ENCODE assay signal across 9 mouse cellular contexts in the genomic region with DNA sequence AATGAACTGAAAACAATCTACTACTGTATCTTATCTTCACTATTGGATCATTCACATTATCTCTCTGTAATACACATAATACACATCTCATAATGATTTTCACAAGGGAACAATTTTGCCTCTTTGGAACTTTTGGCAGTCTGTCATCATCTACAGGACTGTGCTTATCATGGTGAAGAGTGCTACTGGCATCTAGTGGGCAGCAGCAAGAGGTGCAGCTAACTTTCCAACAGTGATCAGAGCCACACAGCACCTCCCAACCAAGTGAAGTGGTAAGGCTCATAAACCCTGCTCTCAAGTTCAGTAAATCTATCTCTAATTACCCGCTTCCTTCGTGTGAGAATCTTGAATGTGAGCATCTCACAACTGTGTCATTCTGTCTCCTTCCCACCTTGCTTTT. TPM values are rescaled to one million over a fixed set of nuclear protein-coding genes. Genes with fewer than 3 reads are reported as not detected.
DNase-seq lines count a peak whose midpoint lies in the region; ATAC-seq and TF ChIP-seq lines count a peak whose summit lies in the region.
"Had no signal": no experiment of that assay in that cellular context is flagged by ENCODE, and none has a peak within 500 bp of the region (broad histone marks: within the 10 kb centered on the region; RNA-seq: fewer than 3 reads in every experiment).

No protein-coding gene starts in this region.

- H3K4me2 ChIP-seq in heart, embryonic 11.5 days = no peak overlapping the region
- no peak overlapping the region for H3K4me2 ChIP-seq in liver, embryonic 11.5 days
- H3K4me2 ChIP-seq in neural tube, embryonic 14.5 days (ENCODE audit: low read depth, low read length) = no peak overlapping the region

- TF ChIP-seq POLR2A in ES-Bruce4 (IDR thresholded peaks at IDR 0.05; ENCODE audit: insufficient read depth, low read length) = no peak

- no peaks in the 10 kb centered on the region for H3K9me3 ChIP-seq in ES-Bruce4 (replicated peaks; ENCODE audit: control insufficient read depth, insufficient read depth, low read length, poor library complexity, severe bottlenecking)
- no peaks in the 10 kb centered on the region for H3K9me3 ChIP-seq in heart, embryonic 11.5 days (replicated peaks; ENCODE audit: control insufficient read depth, low read length)
- no peaks in the 10 kb centered on the region for H3K9me3 ChIP-seq in liver, embryonic 11.5 days (ENCODE audit: control insufficient read depth, low read length)
- no peaks in the 10 kb centered on the region for H3K9me3 ChIP-seq in neural tube, embryonic 14.5 days (ENCODE audit: control insufficient read depth, low read length)

- no peak overlapping the region for H3K9ac ChIP-seq in ES-Bruce4 (ENCODE audit: low read depth, poor library complexity, severe bottlenecking)
- no peak overlapping the region for H3K9ac ChIP-seq in heart, embryonic 11.5 days (ENCODE audit: low read depth, low read length)
- no peak overlapping the region for H3K9ac ChIP-seq in liver, embryonic 11.5 days (ENCODE audit: low read depth, low read length)
- H3K9ac ChIP-seq in neural tube, embryonic 14.5 days (replicated peaks; ENCODE audit: low read depth, low read length) = no peak overlapping the region

- peaks cover 3% of the 10 kb centered on the region for H3K36me3 ChIP-seq in ES-Bruce4 (ENCODE audit: control insufficient read depth, insufficient read depth, low read length, poor library complexity, severe bottlenecking)
- 0 out of 2 replicates have a peak, but pooled peaks cover 2% of the 10 kb centered on the region for H3K36me3 ChIP-seq in heart, embryonic 11.5 days (ENCODE audit: control insufficient read depth, insufficient read depth, low read length)
- peaks cover 2% of the 10 kb centered on the region; the same call in 1 of the 2 replicates for H3K36me3 ChIP-seq in liver, embryonic 11.5 days (ENCODE audit: control insufficient read depth, insufficient read depth, low read length)
- peaks cover 5% of the 10 kb centered on the region; the same call in 1 of the 2 replicates for H3K36me3 ChIP-seq in neural tube, embryonic 14.5 days (ENCODE audit: control insufficient read depth, insufficient read depth, low read length)

- peak; percentile 55; the same call in 1 of the 2 replicates for ATAC-seq in heart, embryonic 11.5 days (replicated peaks; ENCODE audit: insufficient number of reproducible peaks, low FRiP score, low TSS enrichment)
- peak; percentile 74; the same call in 1 of the 2 replicates for ATAC-seq in liver, embryonic 11.5 days (replicated peaks; ENCODE audit: low FRiP score)
- ATAC-seq in neural tube, embryonic 14.5 days (ENCODE audit: low read depth) = peak; percentile 72; the same call in 1 of the 2 replicates

- H3K4me1 ChIP-seq in ES-Bruce4 (ENCODE audit: control insufficient read depth, insufficient read depth, low read length) = no peaks in the 10 kb centered on the region
- no peaks in the 10 kb centered on the region for H3K4me1 ChIP-seq in heart, embryonic 11.5 days (ENCODE audit: control insufficient read depth, insufficient read depth, low read length)
- H3K4me1 ChIP-seq in liver, embryonic 11.5 days (replicated peaks; ENCODE audit: control insufficient read depth, insufficient read depth, low read length) = no peaks in the 10 kb centered on the region; the same call in 1 of the 2 replicates
- peaks cover 4% of the 10 kb centered on the region; the same call in 1 of the 2 replicates for H3K4me1 ChIP-seq in neural tube, embryonic 14.5 days (ENCODE audit: control insufficient read depth, insufficient read depth, low read length)

- H3K27ac ChIP-seq in ES-Bruce4 (ENCODE audit: insufficient read depth, low read length) = no peak overlapping the region
- H3K27ac ChIP-seq in heart, embryonic 11.5 days (ENCODE audit: low read depth, low read length) = no peak overlapping the region
- H3K27ac ChIP-seq in liver, embryonic 11.5 days (ENCODE audit: low read depth, low read length) = no peak overlapping the region
- H3K27ac ChIP-seq in neural tube, embryonic 14.5 days (ENCODE audit: low read depth, low read length) = no peak overlapping the region

- WGBS in heart, embryonic 11.5 days (ENCODE audit: insufficient replicate concordance) = 46% methylated on average over 2 of the region's 2 CpGs
- 54% methylated on average over 2 of the region's 2 CpGs for WGBS in liver, embryonic 11.5 days
- 16% methylated on average over 2 of the region's 2 CpGs for WGBS in neural tube, embryonic 14.5 days

- TF ChIP-seq EP300 in ES-Bruce4 (IDR thresholded peaks at IDR 0.05; ENCODE audit: insufficient read depth, low read depth, low read length) = no peak

- no peaks in the 10 kb centered on the region for H3K27me3 ChIP-seq in ES-Bruce4 (ENCODE audit: control insufficient read depth, insufficient read depth, low read length, poor library complexity, severe bottlenecking)
- no peaks in the 10 kb centered on the region for H3K27me3 ChIP-seq in heart, embryonic 11.5 days (ENCODE audit: control insufficient read depth, insufficient read depth, low read length)
- H3K27me3 ChIP-seq in liver, embryonic 11.5 days (replicated peaks; ENCODE audit: control insufficient read depth, insufficient read depth, low read length) = no peaks in the 10 kb centered on the region
- H3K27me3 ChIP-seq in neural tube, embryonic 14.5 days (ENCODE audit: control insufficient read depth, insufficient read depth, low read length) = no peaks in the 10 kb centered on the region

- peak; percentile 55 for TF ChIP-seq CTCF in ES-Bruce4 (IDR thresholded peaks at IDR 0.05; ENCODE audit: low read depth, low read length)

- H3K4me3 ChIP-seq in ES-Bruce4 (ENCODE audit: low read depth, low read length) = no peak overlapping the region
- H3K4me3 ChIP-seq in heart, embryonic 11.5 days (ENCODE audit: low read depth, low read length) = no peak overlapping the region
- H3K4me3 ChIP-seq in liver, embryonic 11.5 days (ENCODE audit: low read depth, low read length) = no peak overlapping the region
- H3K4me3 ChIP-seq in neural tube, embryonic 14.5 days (ENCODE audit: low read depth, low read length) = no peak overlapping the region
- H3K4me3 ChIP-seq: myocyte had no signal

- peak; percentile 25 for DNase-seq in adrenal gland, adult 8-10 months
- DNase-seq in embryo, embryonic 9.5 days (ENCODE audit: extremely low spot score) = peak; percentile 65
- DNase-seq in kidney, postnatal 14 days = peak; percentile 70
- DNase-seq in liver, embryonic 11.5 days (ENCODE audit: low spot score) = no peak
- no peak for DNase-seq in spleen, postnatal 4 days (ENCODE audit: low spot score in 2 of 2)

RNA-seq across cellular contexts. Expression of a gene that starts 44.2 kb away (rescaled TPM):
- polyA plus RNA-seq in ES-Bruce4 (2011; ENCODE audit: insufficient read depth, insufficient read length, low read depth, missing spikeins) = 36.8 and 37.1 TPM in 2 replicates
- 10 to 100 TPM; 38.1 to 62.3 (median 49.4) TPM for total RNA-seq in adrenal gland, adult 8-10 months (2022)
- polyA plus RNA-seq in heart, embryonic 11.5 days (2014; fragmentation: Nextera tagmentation; extraction: Ambion mirVana) = 55.5 and 67.1 TPM in 2 replicates
- polyA plus RNA-seq in liver, embryonic 11.5 days (2014; fragmentation: Nextera tagmentation; extraction: Ambion mirVana) = 44.6 and 51.6 TPM in 2 replicates
- 97.4 and 121 TPM in 2 replicates for polyA plus RNA-seq in neural tube, embryonic 14.5 days (2014; fragmentation: Nextera tagmentation; extraction: Ambion mirVana)

Comparison
In these comparisons a context has a peak if more than half of its experiments do, and no peak if none do; other contexts are left out.
1. DNase-seq: peak in adrenal gland, adult 8-10 months (single experiment), embryo, embryonic 9.5 days (single experiment) and kidney, postnatal 14 days (single experiment); none in liver, embryonic 11.5 days (single experiment) and spleen, postnatal 4 days (0 of 2).
2. Peak in every context shown above with its lines, with median percentiles within 50 percentile points of each other: ATAC-seq.